Mouse (Mus musculus): ENCODE measurements at regions not wholly inside any gene's neighbourhood (a gene's known extent, or its start where the extent isn't known, plus 50 kb on each side); places are given as distances from the start of the nearest gene placed in this dataset.

GRCm38 (mm10) chr16:77401185-77401943, 200.5 kb downstream of the Gm11146 start:
- ATAC-seq (replicated peaks; ENCODE audit: poor library complexity) = no peak

- ATAC-seq (replicated peaks; ENCODE audit: poor library complexity) = no peak
Measured at GRCm38 (mm10) chr16:77400276-77400891, 201.5 kb downstream of the Gm11146 start.

DNA sequence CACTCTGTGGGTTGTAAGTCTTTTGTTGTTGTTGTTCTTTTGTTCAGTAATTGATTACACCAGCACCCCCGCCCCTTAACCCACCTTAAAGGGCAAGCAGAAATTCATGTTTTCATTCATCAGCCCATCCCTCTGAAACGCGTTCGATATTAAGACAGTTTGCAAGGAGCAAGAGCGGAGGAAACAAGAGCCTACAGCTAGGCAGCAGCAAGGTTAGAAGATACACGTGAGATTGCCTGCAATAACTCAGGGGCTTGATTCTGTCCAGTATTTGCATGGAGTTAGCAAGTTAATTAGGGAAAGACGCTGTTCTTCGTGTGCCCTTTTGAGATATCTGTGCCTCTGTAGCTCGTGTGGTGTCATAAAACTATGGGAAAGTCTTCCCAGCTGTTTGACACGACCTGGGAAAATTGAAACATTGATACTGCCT, 202.0 kb downstream of the Gm11146 start:
- ATAC-seq (replicated peaks; ENCODE audit: poor library complexity) = no peak

GRCm38 (mm10) chr16:77394054-77394716, 207.7 kb downstream of the Gm11146 start:
- no peak for ATAC-seq (replicated peaks; ENCODE audit: poor library complexity)

DNA sequence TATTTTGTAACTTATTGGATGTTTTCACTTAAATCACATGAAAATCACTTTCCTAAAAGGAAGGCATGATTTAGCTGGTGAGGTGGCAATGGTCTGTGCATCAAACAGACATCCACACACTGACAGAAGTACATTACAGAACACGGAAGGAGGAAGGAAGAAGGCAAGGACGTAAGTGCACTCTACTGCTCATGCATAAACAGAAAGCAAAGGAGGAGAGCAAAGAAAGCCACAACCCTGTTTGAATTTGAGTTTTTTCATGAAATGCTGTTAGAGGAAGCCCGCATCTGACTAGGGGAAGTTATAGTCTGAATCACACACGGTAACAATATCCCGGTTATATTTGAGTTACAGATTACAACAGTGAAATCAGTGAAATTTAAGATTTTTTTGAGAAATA, 208.4 kb downstream of the Gm11146 start:
- ATAC-seq (replicated peaks; ENCODE audit: poor library complexity) = peak; percentile 64

DNA sequence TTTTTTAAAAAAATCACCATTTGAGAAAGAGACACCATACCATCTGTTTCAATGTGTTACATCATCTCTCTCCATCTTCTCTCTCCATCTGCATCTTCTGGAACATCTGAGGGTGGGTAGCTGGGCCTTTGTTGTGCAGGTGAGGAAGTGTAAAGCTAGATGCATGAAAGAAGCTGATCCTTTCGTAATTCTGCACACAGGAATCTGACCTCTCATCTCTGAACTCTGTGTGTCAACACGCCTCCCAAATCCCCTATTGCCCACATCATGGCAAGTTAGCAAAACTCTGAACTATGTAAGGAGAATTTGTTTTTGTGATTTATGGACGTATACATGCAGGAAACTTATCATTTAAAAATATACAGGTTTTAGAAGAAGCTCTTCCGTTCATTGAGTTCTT, 209.7 kb downstream of the Gm11146 start:
- no peak for ATAC-seq (replicated peaks; ENCODE audit: poor library complexity)

- ATAC-seq (replicated peaks; ENCODE audit: poor library complexity) = no peak
Measured at GRCm38 (mm10) chr16:77384021-77384729, 217.7 kb downstream of the Gm11146 start.

- ATAC-seq (replicated peaks; ENCODE audit: poor library complexity) = peak; percentile 72
Measured at GRCm38 (mm10) chr16:77382790-77383189, 219.1 kb downstream of the Gm11146 start.

GRCm38 (mm10) chr16:77372768-77373167, 229.1 kb downstream of the Gm11146 start:
- ATAC-seq (replicated peaks; ENCODE audit: poor library complexity) = no peak

DNA sequence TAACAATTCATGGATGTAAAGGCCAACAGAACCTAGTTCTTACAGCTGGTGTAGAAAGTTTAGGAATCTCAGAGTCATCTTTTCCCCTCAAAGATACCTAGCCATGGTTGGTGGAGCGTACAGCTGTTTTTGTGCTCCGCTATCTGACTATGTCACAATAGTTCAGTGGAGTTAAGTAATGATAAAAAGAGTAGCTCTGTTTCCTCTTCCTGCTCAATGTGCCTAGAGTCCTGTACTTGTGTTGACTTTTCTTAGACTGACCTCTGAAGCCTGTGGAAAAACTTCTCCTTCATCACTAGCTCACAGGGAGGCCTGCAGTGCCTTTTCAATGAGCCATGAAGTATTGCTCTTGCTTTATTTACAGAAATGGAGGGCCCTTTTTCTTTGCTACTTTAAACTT, 232.1 kb downstream of the Gm11146 start:
- ATAC-seq (replicated peaks; ENCODE audit: poor library complexity) = peak; percentile 100

DNA sequence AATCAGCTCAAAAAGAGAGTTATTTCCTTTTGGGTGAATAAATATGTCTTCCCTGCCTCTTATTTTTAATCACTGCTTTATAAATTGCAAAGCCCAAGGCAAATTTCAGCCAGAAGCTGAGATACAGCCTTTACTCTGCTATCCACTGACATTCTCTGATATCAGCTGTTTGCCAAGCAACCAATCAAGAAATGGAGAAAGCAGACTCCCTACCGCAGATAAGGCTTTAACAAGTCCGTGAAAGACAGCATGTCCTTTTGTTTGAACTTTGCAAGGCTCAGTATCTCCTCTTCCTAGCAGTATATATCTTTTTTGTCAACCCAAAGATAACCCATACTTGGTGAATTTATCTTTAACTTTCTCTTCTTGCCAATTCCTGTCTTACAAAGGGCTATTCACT, 236.6 kb downstream of the Gm11146 start:
- no peak for ATAC-seq (replicated peaks; ENCODE audit: poor library complexity)

- peak; percentile 86 for ATAC-seq (replicated peaks; ENCODE audit: poor library complexity)
Measured at GRCm38 (mm10) chr16:77364439-77364838, 237.5 kb downstream of the Gm11146 start.

DNA sequence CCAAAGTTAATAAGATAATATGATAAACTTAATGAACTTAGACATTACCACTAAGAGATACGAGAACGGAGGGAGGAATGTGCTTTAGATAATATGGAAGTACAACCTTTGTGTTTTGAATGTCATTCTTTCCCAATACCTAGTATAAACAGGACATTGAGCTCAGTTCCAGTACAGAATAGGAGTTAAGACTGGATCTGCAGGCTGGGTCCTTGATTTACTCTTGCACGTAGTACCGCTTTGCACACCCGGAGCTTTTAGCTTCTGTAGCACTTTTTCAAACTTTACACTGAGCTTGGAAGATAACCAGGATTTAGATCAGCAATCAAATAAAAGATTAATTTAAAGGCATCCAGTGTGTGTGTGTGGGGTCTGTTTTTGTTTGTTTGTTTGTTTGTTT, 242.7 kb downstream of the Gm11146 start:
- ATAC-seq (replicated peaks; ENCODE audit: poor library complexity) = no peak

GRCm38 (mm10) chr16:77355260-77355659, 246.6 kb downstream of the Gm11146 start:
- ATAC-seq (replicated peaks; ENCODE audit: poor library complexity) = no peak

DNA sequence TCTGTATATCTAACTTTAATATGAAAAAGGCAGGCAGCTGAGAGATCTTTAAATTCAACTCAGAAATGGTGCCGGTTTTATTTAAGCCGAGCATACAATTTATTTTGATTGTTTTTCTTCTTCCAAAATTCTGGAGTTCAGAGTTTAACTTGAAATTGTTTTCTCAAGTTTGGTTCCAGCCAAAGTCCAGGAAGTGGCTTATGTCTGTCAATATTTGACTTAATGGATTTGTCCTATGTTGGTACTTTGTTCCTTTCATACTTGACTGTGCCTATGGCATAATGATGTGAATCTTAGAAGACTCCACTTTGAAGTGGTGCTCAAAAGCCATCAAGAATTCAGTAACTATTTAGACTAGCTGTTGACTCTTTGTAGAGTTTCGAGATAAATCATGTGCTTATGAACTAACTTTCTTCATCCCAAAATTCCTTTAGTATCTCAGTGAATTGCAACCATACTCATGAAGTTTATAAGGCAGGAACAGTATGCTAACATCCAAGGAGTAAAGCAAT, 247.6 kb downstream of the Gm11146 start:
- ATAC-seq (replicated peaks; ENCODE audit: poor library complexity) = no peak

DNA sequence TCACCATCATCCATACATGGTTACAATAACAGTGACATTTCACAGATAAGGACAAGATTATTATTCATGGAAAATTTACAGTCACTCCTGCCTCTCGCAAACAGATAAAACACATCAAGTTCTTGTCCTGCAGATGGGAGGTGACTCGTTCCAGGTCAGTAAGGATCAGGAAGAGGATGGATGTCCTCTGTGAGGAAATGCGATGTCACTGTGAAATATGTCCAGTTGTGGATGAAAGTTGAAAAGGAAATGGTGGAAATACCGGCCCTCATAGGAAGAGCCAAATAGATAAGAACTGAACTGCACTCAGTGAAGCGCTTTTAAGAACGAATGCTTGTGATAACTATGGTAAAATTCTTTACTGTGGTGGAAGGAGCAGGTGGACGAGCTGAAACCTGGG, 255.8 kb downstream of the Gm11146 start:
- no peak for ATAC-seq (replicated peaks; ENCODE audit: poor library complexity)

- no peak for ATAC-seq (replicated peaks; ENCODE audit: poor library complexity)
Measured at GRCm38 (mm10) chr16:77332285-77332684, 269.6 kb downstream of the Gm11146 start.

DNA sequence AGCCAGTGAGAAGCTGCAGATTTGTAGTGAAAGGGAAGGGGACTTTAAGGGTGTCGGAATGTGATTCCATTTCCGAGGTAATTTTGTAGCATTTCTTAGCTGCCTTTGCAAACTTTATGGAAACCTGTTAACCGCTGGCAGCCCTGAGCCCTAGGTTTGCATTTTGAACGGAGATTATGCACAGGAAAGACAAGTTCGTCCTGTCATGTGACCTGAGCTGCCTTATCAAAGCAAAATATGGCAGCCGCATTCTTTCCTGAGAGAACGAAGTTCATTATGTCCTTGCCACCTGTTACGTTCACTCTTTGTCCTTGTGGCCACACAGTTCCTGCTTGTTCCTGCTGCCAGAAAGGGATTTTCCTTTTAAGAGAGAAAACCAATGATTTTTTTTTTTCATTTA, 270.9 kb downstream of the Gm11146 start:
- peak; percentile 32; the same call in 1 of the 2 replicates for ATAC-seq (replicated peaks; ENCODE audit: poor library complexity)

GRCm38 (mm10) chr16:77329711-77330530, 272.0 kb downstream of the Gm11146 start:
- ATAC-seq (replicated peaks; ENCODE audit: poor library complexity) = peak; percentile 24; the same call in 1 of the 2 replicates

DNA sequence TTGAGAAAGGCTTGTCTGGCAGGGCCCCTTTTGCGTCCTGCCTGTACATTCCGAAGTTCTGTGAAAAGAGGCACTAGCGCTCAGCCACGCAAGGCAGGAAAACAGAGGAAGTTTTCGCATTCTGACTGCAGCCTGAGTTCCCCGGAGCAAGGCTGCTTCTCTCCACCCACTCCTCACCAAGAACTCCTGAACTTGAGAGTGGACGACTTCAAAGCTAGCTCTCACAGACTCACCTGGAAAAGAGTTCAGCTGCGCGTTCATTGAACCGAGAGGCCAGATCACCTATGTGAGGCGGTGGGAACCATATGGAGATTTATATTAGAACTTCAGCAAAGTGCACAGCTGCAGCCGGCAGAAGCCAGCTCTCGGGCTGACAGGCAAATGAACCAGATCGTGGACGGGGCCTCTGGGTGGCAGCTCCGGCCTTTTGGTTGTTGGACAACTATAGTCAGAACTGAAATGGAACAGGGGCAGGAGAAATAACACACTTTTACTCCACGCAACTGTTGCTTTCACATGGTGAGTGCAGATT, 272.7 kb downstream of the Gm11146 start:
- peak; percentile 79 for ATAC-seq (replicated peaks; ENCODE audit: poor library complexity)

All from megakaryocyte progenitor cell, adult 5-6 weeks (primary cell).